Mouse (Mus musculus) R1 (cell line): ENCODE results near the gene Bet1.
A peak's percentile ranks its signal among the peaks of the same experiment; 100 is the strongest.

ENCODE experiments used
- DNase-seq: peaks from one replicate; pipeline ENCODE4 v3.0.0-alpha.2; 2018; ENCODE audit warnings: low read depth, low spot score

The Bet1 gene

GRCm38 (mm10) chr6:4086663-4087454 lies at the start of gene Bet1:
Gene Bet1, minus strand, starts transcription at chr6:4086972.
- DNase-seq, result peak; percentile 97

GRCm38 (mm10) chr6:4132239-4132638 lies 45.5 kb upstream of the Bet1 start:
- DNase-seq, result no peak

- DNase-seq, result no peak
These were observed 44.4 kb upstream of the Bet1 start for GRCm38 (mm10) chr6:4131149-4131548.

- peak; percentile 62 for DNase-seq
These were observed 31.8 kb upstream of the Bet1 start for GRCm38 (mm10) chr6:4118611-4119010.

- DNase-seq, result peak; percentile 58
These were observed 3.7 kb upstream of the Bet1 start for GRCm38 (mm10) chr6:4090423-4090822.

GRCm38 (mm10) chr6:4072281-4072680 lies 14.5 kb downstream of the Bet1 start:
- no peak for DNase-seq

- DNase-seq, result no peak
These were observed 17.1 kb downstream of the Bet1 start for GRCm38 (mm10) chr6:4069714-4070113.

GRCm38 (mm10) chr6:4054387-4054786 lies 32.4 kb downstream of the Bet1 start:
- DNase-seq, result no peak

GRCm38 (mm10) chr6:4052843-4053242 lies 33.9 kb downstream of the Bet1 start:
- no peak for DNase-seq

GRCm38 (mm10) chr6:4047200-4047599 lies 39.6 kb downstream of the Bet1 start:
- no peak for DNase-seq

GRCm38 (mm10) chr6:4041821-4042220 lies 45.0 kb downstream of the Bet1 start:
- no peak for DNase-seq

- DNase-seq, result no peak
These were observed 55.8 kb downstream of the Bet1 start for GRCm38 (mm10) chr6:4030956-4031355.
